Mouse (Mus musculus) hindbrain, postnatal 0 days (tissue): ENCODE measurements around the gene Cd86. TPM values are rescaled to one million over a fixed set of nuclear protein-coding genes. Genes with fewer than 3 reads are reported as not detected.

Experiments
- ATAC-seq: fragments of 200-750 bp; cut with Nextera tagmentation; 2 replicates; pipeline ENCODE4 v1.8.0; 2017; ENCODE audit warnings: mild to moderate bottlenecking, moderate TSS enrichment, moderate library complexity
- DNase-seq: peaks from one replicate; pipeline ENCODE4 v3.0.0-alpha.2; 2015; ENCODE audit warnings: low spot score
- H3K27ac ChIP-seq: fragments of 300-500 bp; sonication (generic); 2 replicates; pipeline ENCODE4 v1.5.1; 2014; ENCODE audit warnings: mild to moderate bottlenecking
- H3K27me3 ChIP-seq: fragments of 300-500 bp; sonication (generic); 2 replicates; pipeline ENCODE4 v1.6.1; 2014; ENCODE audit warnings: low read length, mixed read lengths; ENCODE audit not compliant: insufficient read depth
- H3K36me3 ChIP-seq: fragments of 300-500 bp; sonication (generic); 2 replicates; pipeline ENCODE4 v1.6.1; 2014; ENCODE audit warnings: low read length, mixed read lengths; ENCODE audit not compliant: insufficient read depth
- H3K4me1 ChIP-seq: fragments of 300-500 bp; sonication (generic); 2 replicates; pipeline ENCODE4 v1.6.1; 2014; ENCODE audit warnings: antibody characterized with exemption, low read length, mixed read lengths; ENCODE audit not compliant: insufficient read depth
- H3K4me2 ChIP-seq: fragments of 300-500 bp; sonication (generic); 2 replicates; pipeline ENCODE4 v1.6.1; 2014; ENCODE audit warnings: low read depth, mild to moderate bottlenecking, low read length, moderate library complexity, mixed read lengths
- H3K4me3 ChIP-seq: fragments of 300-500 bp; sonication (generic); 2 replicates; pipeline ENCODE4 v1.5.1; 2014; ENCODE audit warnings: low read length
- H3K9ac ChIP-seq: fragments of 300-500 bp; sonication (generic); replicated peaks from 2 replicates; pipeline ENCODE4 v1.6.1; 2014; ENCODE audit warnings: mild to moderate bottlenecking, low read length, moderate library complexity, mixed read lengths
- H3K9me3 ChIP-seq: fragments of 300-500 bp; sonication (generic); 2 replicates; pipeline ENCODE4 v1.6.1; 2016; ENCODE audit warnings: low read length, mixed read lengths
- CTCF ChIP-seq: IDR thresholded peaks from 2 replicates; pipeline ENCODE4 v1.5.1; 2016; ENCODE audit warnings: antibody characterized with exemption, control low read depth, low read depth
- WGBS: fragments of 180-500 bp; shearing (Covaris S2); extraction: QIAGEN DNeasy Blood & Tissue Kit; methylation state at CpG from one replicate; pipeline ENCODE4 v1.1.7; 2014; 5-methylcytosine and 5-hydroxymethylcytosine counted together
- polyA plus RNA-seq: library from polyadenylated mRNA; unstranded; fragments of >200 nt; fragmentation: Nextera tagmentation; extraction: Ambion mirVana; gene quantifications from 2 replicates; pipeline ENCODE4 v1.2.1, GENCODE M21; 2015
- total RNA-seq: library from RNA; depleted of rRNA; stranded (reverse); fragments of >200 nt; gene quantifications from 2 replicates; pipeline ENCODE4 v1.2.3, GENCODE M21; 2014; rRNA removed

The Cd86 gene
- total RNA-seq = 0.58 and 1.2 TPM in 2 replicates
- polyA plus RNA-seq = 1.9 and 2.1 TPM in 2 replicates

DNA sequence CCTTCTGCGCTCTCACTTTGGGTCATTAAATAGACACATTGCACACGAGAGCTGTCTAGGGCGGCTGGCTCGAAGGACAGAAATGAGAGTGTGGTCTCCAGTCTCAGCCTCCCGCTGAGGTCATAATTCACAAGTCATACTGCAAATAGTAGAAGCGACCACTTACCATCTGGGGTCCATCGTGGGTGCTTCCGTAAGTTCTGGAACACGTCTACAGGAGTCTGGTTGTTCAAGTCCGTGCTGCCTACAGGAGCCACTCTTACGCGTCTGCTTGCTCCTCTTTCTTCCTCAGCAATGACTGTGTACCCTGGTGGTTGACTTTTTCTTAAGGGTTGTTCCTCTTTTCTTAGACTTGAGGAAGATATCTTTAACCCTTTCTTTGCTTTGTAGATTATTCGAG is at the start of gene Cd86:
Gene Cd86 (minus strand): TSS at position 300 of the 400 bp plus-strand sequence.
- Histone ChIP-seq H3K9ac (no peak within 1 kb of the TSS), H3K36me3 (no peaks in the 10 kb centered on the region), H3K27me3 (no peaks in the 10 kb centered on the region), H3K4me3 (no peak within 1 kb of the TSS), H3K27ac (no peak within 1 kb of the TSS), H3K4me1 (no peaks in the 10 kb centered on the region), H3K4me2 (no peak within 1 kb of the TSS), H3K9me3 (no peaks in the 10 kb centered on the region)
- no peak for TF ChIP-seq CTCF
- ATAC-seq = no peak
- WGBS = 84% methylated on average over 13 of the region's 13 CpGs
- no peak for DNase-seq

DNA sequence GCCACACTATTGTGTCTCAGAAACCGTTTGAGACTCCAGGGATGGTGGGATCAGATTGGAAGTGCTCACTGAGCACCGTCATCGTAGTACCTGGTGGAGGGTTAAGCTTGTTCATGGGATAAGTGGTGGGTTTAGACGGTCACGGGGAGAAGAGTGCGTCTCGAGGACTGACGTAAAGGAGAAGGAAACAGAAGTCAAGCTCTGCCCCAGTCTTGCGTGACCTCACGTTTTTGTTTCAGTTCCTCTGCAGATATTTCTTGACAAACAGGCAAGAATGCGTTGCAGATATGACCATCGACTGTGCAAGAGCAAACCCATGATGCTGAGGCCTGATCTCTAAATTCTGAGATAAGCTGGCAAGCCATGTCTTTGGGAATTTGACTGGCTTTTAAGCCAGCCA is 45.9 kb upstream of the Cd86 start:
- H3K9ac ChIP-seq = no peak overlapping the region
- H3K36me3 ChIP-seq = no peaks in the 10 kb centered on the region
- H3K27ac ChIP-seq = no peak overlapping the region
- no peak for TF ChIP-seq CTCF
- no peak overlapping the region for H3K4me3 ChIP-seq
- no peaks in the 10 kb centered on the region for H3K4me1 ChIP-seq
- no peak for ATAC-seq
- DNase-seq = no peak
- no peaks in the 10 kb centered on the region for H3K9me3 ChIP-seq
- H3K4me2 ChIP-seq = no peak overlapping the region
- no peaks in the 10 kb centered on the region for H3K27me3 ChIP-seq
- 90% methylated on average over 12 of the region's 12 CpGs for WGBS

DNA sequence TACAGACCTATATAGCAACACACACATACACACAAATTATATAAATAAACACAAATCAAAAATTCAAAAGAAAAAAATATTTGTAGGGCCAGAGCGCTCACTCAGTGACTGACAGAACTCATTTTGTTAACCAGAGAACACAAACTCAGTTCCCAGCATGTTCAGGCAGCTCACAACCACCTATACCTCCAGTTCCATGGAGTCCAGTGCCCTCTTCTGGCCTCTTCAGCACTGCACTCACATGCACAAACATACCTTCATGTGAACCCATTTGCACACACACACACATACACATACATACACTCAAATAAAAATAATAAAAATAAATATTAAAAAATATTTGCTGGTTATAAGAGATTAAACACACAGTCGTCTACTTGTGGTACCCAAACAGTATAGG is 44.9 kb upstream of the Cd86 start:
- no peak overlapping the region for H3K4me3 ChIP-seq
- H3K9me3 ChIP-seq = no peaks in the 10 kb centered on the region
- no peak overlapping the region for H3K9ac ChIP-seq
- no peaks in the 10 kb centered on the region for H3K36me3 ChIP-seq
- no peaks in the 10 kb centered on the region for H3K27me3 ChIP-seq
- 92% methylated on average over 2 of the region's 2 CpGs for WGBS
- ATAC-seq (no peak), DNase-seq (no peak)
- no peak overlapping the region for H3K4me2 ChIP-seq
- TF ChIP-seq CTCF = no peak
- no peaks in the 10 kb centered on the region for H3K4me1 ChIP-seq
- no peak overlapping the region for H3K27ac ChIP-seq

DNA sequence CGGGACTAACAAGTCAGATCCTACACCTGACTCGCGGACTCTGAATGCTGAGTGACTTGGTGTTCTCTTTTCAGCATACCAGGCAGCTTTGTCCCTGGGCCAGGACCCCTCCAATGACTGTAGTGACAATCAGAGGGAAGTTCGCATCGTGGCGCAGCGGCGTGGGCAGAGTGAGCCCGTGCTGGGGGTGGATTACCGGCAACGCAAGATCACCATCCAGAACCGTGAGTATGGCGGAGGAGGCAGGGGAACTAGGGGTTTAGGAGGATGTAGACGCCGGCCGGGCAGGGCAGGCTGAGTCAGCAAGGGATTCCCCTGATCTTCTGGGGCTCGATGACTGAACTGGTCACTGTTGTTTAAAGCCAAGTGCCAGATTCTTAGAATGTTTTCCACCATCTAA is 43.5 kb upstream of the Cd86 start:
- TF ChIP-seq CTCF = no peak

DNA sequence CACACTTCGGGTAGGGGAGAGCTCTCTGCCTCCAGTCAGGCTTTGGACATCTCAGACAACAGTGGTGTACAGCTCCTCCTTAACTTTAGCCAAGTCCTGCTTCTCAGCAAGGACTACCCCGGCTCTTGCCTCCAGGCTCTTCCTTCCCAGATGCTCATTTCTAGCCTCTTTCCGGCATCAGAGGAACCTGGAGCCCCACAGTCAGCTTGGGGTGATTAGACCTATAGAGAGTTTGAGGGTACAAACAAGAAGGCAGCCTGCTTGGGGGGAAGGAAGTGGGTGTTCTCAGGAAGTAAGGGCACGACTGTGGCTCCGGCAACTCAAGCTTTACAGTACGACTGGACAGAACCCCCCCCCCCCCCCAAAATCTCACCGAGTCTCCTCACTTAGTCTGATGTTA is 42.9 kb upstream of the Cd86 start:
- 86% methylated on average over 7 of the region's 7 CpGs for WGBS

More for the DNA sequence above, 43.5 kb upstream of the Cd86 start:
- no peak overlapping the region for H3K4me3 ChIP-seq
- H3K4me1 ChIP-seq = no peaks in the 10 kb centered on the region
- no peaks in the 10 kb centered on the region for H3K27me3 ChIP-seq
- no peak for ATAC-seq
- WGBS = 95% methylated on average over 17 of the region's 17 CpGs
- DNase-seq = no peak
- H3K9me3 ChIP-seq = no peaks in the 10 kb centered on the region
- no peak overlapping the region for H3K4me2 ChIP-seq
- no peaks in the 10 kb centered on the region for H3K36me3 ChIP-seq
- H3K9ac ChIP-seq = no peak overlapping the region
- no peak overlapping the region for H3K27ac ChIP-seq

DNA sequence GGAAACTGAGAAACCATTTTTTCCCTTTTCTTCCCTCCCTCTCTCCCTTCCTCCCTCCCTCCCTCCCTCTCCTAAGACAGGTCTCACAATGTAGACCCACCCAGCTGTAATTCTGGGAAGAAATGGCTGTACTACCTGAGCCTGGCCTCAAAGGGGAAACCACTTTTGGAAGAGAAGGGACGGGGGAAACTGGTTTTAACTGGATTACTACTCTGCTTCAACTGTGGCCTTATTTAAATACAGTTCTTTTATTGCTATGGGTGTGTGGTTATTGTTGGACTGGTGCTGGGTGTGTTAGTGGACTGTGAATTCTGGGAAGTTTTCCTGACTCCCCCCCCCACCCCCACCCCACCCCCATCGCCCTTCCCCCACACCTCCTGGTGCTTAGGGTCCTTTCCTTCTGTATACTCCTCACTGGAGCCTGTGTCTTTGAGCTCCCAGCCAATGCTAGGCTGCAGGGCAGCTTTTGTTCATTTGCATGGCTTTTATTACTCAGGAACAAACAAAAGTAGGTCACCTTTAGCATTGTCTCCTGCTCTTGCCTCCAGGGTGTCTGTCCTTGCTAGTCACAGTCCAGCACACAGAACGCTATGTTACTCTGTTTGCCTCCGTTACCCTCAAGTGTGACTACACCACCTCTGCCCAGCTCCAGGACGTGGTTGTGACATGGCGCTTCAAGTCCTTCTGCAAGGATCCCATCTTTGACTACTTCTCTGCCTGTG is 42.0 kb upstream of the Cd86 start:
- WGBS = 68% methylated on average over 6 of the region's 6 CpGs
- Histone ChIP-seq H3K4me1 (no peaks in the 10 kb centered on the region), H3K4me2 (no peak overlapping the region), H3K27ac (no peak overlapping the region), H3K9me3 (no peaks in the 10 kb centered on the region), H3K4me3 (no peak overlapping the region), H3K9ac (no peak overlapping the region), H3K27me3 (no peaks in the 10 kb centered on the region), H3K36me3 (no peaks in the 10 kb centered on the region)
- DNase-seq (no peak), ATAC-seq (no peak)
- no peak for TF ChIP-seq CTCF

More for the DNA sequence above, 42.9 kb upstream of the Cd86 start:
- Histone ChIP-seq H3K9me3 (no peaks in the 10 kb centered on the region), H3K4me3 (no peak overlapping the region), H3K9ac (no peak overlapping the region), H3K4me2 (no peak overlapping the region), H3K27me3 (no peaks in the 10 kb centered on the region), H3K27ac (no peak overlapping the region), H3K4me1 (no peaks in the 10 kb centered on the region), H3K36me3 (no peaks in the 10 kb centered on the region)
- TF ChIP-seq CTCF = no peak
- no peak for DNase-seq
- ATAC-seq = no peak

DNA sequence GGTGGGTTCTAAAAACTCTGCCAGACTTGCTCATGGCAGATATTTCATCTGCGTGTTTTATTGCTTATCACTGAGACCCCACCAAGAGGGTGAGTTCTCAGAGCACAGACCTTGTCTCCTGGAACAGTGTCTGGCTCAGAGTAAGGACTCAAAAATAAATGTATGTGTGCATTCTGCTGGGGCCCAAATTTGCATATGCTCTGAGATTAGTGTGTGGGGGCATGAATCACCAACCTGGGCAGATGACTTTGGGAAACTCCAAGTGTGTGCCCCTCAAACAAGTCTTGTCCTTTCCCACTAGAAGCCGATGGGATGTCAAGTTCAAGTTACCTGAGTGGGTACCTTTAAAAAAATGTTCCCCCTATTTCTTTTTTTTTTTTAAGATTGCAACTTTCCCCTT is 34.6 kb upstream of the Cd86 start:
- DNase-seq (no peak), ATAC-seq (no peak)
- no peak overlapping the region for H3K4me2 ChIP-seq
- H3K4me1 ChIP-seq = no peaks in the 10 kb centered on the region
- H3K27me3 ChIP-seq = no peaks in the 10 kb centered on the region
- 86% methylated on average over 2 of the region's 2 CpGs for WGBS
- H3K4me3 ChIP-seq = no peak overlapping the region
- H3K27ac ChIP-seq = no peak overlapping the region
- H3K9me3 ChIP-seq = no peaks in the 10 kb centered on the region
- H3K36me3 ChIP-seq = no peaks in the 10 kb centered on the region
- no peak overlapping the region for H3K9ac ChIP-seq
- no peak for TF ChIP-seq CTCF
